Mouse (Mus musculus) MEL (cell line): ENCODE data around the gene Rnf151. TPM values are rescaled to one million over a fixed set of nuclear protein-coding genes. Genes with fewer than 3 reads are reported as not detected.

Experiments
- DNase-seq: peaks from one replicate; pipeline ENCODE4 v3.0.0; 2011; ENCODE audit warnings: low read depth, low spot score
- H3K27ac ChIP-seq: 2 replicates; pipeline ENCODE4 v1.5.1; 2012; ENCODE audit warnings: low read depth, mild to moderate bottlenecking, control low read depth, low read length, moderate library complexity; ENCODE audit not compliant: control insufficient read depth
- H3K27me3 ChIP-seq, 2 experiments: fragments of 150-350 bp in 1 of 2; sonication (generic) in 1 of 2; 2 replicates each; pipeline ENCODE4 v1.6.1; 2012; ENCODE audit warnings: low read length in 2 of 2, mild to moderate bottlenecking in 2 of 2, improper control_type of control experiment in 1 of 2, moderate library complexity in 1 of 2; ENCODE audit not compliant: insufficient read depth in 2 of 2, control insufficient read depth in 1 of 2
- H3K36me3 ChIP-seq, 2 experiments: 2 replicates each; pipeline ENCODE4 v1.6.1; 2012 to 2014; ENCODE audit warnings: low read length in 2 of 2, improper control_type of control experiment in 1 of 2, inconsistent platforms in 1 of 2, mild to moderate bottlenecking in 1 of 2; ENCODE audit not compliant: insufficient read depth in 2 of 2, control insufficient read depth in 1 of 2
- H3K4me1 ChIP-seq, 2 experiments: fragments of 150-350 bp in 1 of 2; sonication (generic) in 1 of 2; 2 replicates each; pipeline ENCODE4 v1.6.1; 2012; ENCODE audit warnings: low read length in 2 of 2, improper control_type of control experiment in 1 of 2, mild to moderate bottlenecking in 1 of 2; ENCODE audit not compliant: insufficient read depth in 2 of 2, control insufficient read depth in 1 of 2
- H3K4me3 ChIP-seq, 2 experiments: fragments of 150-350 bp in 1 of 2; sonication (generic) in 1 of 2; 2 replicates each; pipeline ENCODE4 v1.5.1; 2012; ENCODE audit warnings: low read depth in 2 of 2, low read length in 2 of 2, mild to moderate bottlenecking in 2 of 2, moderate library complexity in 2 of 2, control low read depth in 1 of 2, improper control_type of control experiment in 1 of 2; ENCODE audit not compliant: control insufficient read depth in 1 of 2, insufficient read depth in 1 of 2
- H3K79me2 ChIP-seq: 2 replicates; pipeline ENCODE4 v1.6.1; 2012; ENCODE audit warnings: mild to moderate bottlenecking, low read length, moderate library complexity; ENCODE audit not compliant: control insufficient read depth, poor library complexity, insufficient read depth
- H3K9ac ChIP-seq: 2 replicates; pipeline ENCODE4 v1.6.1; 2012; ENCODE audit warnings: low read depth, mild to moderate bottlenecking, control low read depth, low read length, moderate library complexity; ENCODE audit not compliant: control insufficient read depth, poor library complexity, severe bottlenecking
- H3K9me3 ChIP-seq: fragments of 150-350 bp; sonication (generic); replicated peaks from 2 replicates; pipeline ENCODE4 v1.6.1; 2012; ENCODE audit warnings: mild to moderate bottlenecking, low read length, improper control_type of control experiment, moderate library complexity; ENCODE audit not compliant: insufficient read depth
- BHLHE40 ChIP-seq: IDR thresholded peaks from 2 replicates; pipeline ENCODE4 v1.6.1; 2012; ENCODE audit warnings: low read depth, mild to moderate bottlenecking, inconsistent platforms, low read length, improper control_type of control experiment, borderline replicate concordance
- CHD1 ChIP-seq: IDR thresholded peaks from 2 replicates; pipeline ENCODE4 v1.6.1; 2012; ENCODE audit warnings: low read depth, mild to moderate bottlenecking, inconsistent platforms, low read length, improper control_type of control experiment
- CTCF ChIP-seq, 3 experiments: IDR thresholded peaks in 2 of 3; conservative IDR thresholded peaks in 1 of 3; 2 replicates each; pipeline ENCODE4 v1.5.1; 2011 to 2012; ENCODE audit warnings: low read length in 3 of 3, low read depth in 2 of 3, mild to moderate bottlenecking in 2 of 3, improper control_type of control experiment in 1 of 3, inconsistent platforms in 1 of 3, mixed read lengths in 1 of 3, moderate library complexity in 1 of 3; ENCODE audit not compliant: control insufficient read depth in 1 of 3, insufficient read depth in 1 of 3, poor library complexity in 1 of 3, severe bottlenecking in 1 of 3
- ELF1 ChIP-seq: IDR thresholded peaks from 2 replicates; pipeline ENCODE4 v1.6.1; 2014; ENCODE audit warnings: low read depth, mild to moderate bottlenecking, inconsistent platforms, low read length, improper control_type of control experiment, moderate library complexity
- GATA1 ChIP-seq: IDR thresholded peaks from 2 replicates; pipeline ENCODE4 v1.6.1; 2011; ENCODE audit warnings: low read depth, low read length, improper control_type of control experiment
- HCFC1 ChIP-seq: IDR thresholded peaks from 2 replicates; pipeline ENCODE4 v1.6.1; 2012; ENCODE audit warnings: low read depth, mild to moderate bottlenecking, inconsistent platforms, low read length, improper control_type of control experiment, moderate library complexity
- JUND ChIP-seq: IDR thresholded peaks from 2 replicates; pipeline ENCODE4 v1.6.1; 2011; ENCODE audit warnings: low read depth, mild to moderate bottlenecking, improper control_type of control experiment, low read length
- KAT2A ChIP-seq: conservative IDR thresholded peaks from 2 replicates; pipeline ENCODE4 v1.6.1; 2012; ENCODE audit warnings: low read depth, low read length, improper control_type of control experiment, inconsistent platforms
- MAZ ChIP-seq: IDR thresholded peaks from 2 replicates; pipeline ENCODE4 v1.6.1; 2012; ENCODE audit warnings: low read depth, mild to moderate bottlenecking, inconsistent platforms, low read length, improper control_type of control experiment
- MYC ChIP-seq: IDR thresholded peaks from 2 replicates; pipeline ENCODE4 v1.6.1; 2011; ENCODE audit warnings: low read depth, mild to moderate bottlenecking, low read length, improper control_type of control experiment, moderate library complexity
- POLR2AphosphoS2 ChIP-seq: IDR thresholded peaks from 2 replicates; pipeline ENCODE4 v1.6.1; 2011; ENCODE audit warnings: low read length, improper control_type of control experiment
- POLR2AphosphoS5 ChIP-seq: IDR thresholded peaks from 2 replicates; pipeline ENCODE4 v1.6.1; 2012; ENCODE audit warnings: low read depth, borderline replicate concordance, mild to moderate bottlenecking, inconsistent platforms, low read length, moderate library complexity, mixed read lengths
- SIN3A ChIP-seq: IDR thresholded peaks from 2 replicates; pipeline ENCODE4 v1.6.1; 2012; ENCODE audit warnings: low read length, improper control_type of control experiment, inconsistent platforms
- TBP ChIP-seq: IDR thresholded peaks from 2 replicates; pipeline ENCODE4 v1.8.0; 2011; ENCODE audit warnings: low read depth, low read length, improper control_type of control experiment
- UBTF ChIP-seq: IDR thresholded peaks from 2 replicates; pipeline ENCODE4 v1.6.1; 2012; ENCODE audit warnings: low read depth, mild to moderate bottlenecking, inconsistent platforms, low read length, improper control_type of control experiment, moderate library complexity, borderline replicate concordance; ENCODE audit not compliant: insufficient read depth
- USF1 ChIP-seq: IDR thresholded peaks from 2 replicates; pipeline ENCODE4 v1.6.1; 2014; ENCODE audit warnings: low read depth, mild to moderate bottlenecking, inconsistent platforms, low read length, improper control_type of control experiment, moderate library complexity
- USF2 ChIP-seq, 2 experiments: IDR thresholded peaks; 2 replicates each; pipeline ENCODE4 v1.6.1; 2011 to 2012; ENCODE audit warnings: improper control_type of control experiment in 2 of 2, low read length in 2 of 2, borderline replicate concordance in 1 of 2, inconsistent platforms in 1 of 2, low read depth in 1 of 2, mild to moderate bottlenecking in 1 of 2; ENCODE audit not compliant: insufficient read depth in 1 of 2
- ZC3H11A ChIP-seq: IDR thresholded peaks from 2 replicates; pipeline ENCODE4 v1.6.1; 2012; ENCODE audit warnings: low read depth, mild to moderate bottlenecking, inconsistent platforms, low read length, improper control_type of control experiment
- ZMIZ1 ChIP-seq: IDR thresholded peaks from 2 replicates; pipeline ENCODE4 v1.6.1; 2012; ENCODE audit warnings: low read depth, mild to moderate bottlenecking, inconsistent platforms, low read length, improper control_type of control experiment, moderate library complexity
- ZNF384 ChIP-seq: IDR thresholded peaks from 2 replicates; pipeline ENCODE4 v1.6.1; 2012; ENCODE audit warnings: low read depth, mild to moderate bottlenecking, inconsistent platforms, low read length, improper control_type of control experiment
- polyA plus RNA-seq, 2 experiments: library from polyadenylated mRNA; stranded (reverse) in 1 of 2; unstranded in 1 of 2; fragments of >175 nt in 1 of 2; fragments of >200 nt in 1 of 2; gene quantifications; 2 replicates each; pipeline versions ENCODE4 v1.2.1 to v1.2.4; 2012; ENCODE audit warnings: low replicate concordance in 2 of 2, low read depth in 1 of 2; ENCODE audit not compliant: insufficient read length in 2 of 2, insufficient read depth in 1 of 2, missing spikeins in 1 of 2
- total RNA-seq: library from RNA; depleted of rRNA; stranded (reverse); fragments of 300-350 nt; gene quantifications from 2 replicates; pipeline ENCODE4 v1.2.3, GENCODE M21; 2012

Gene Rnf151
- total and polyA plus RNA-seq, 3 experiments, result 0.23 to 0.40 TPM; not detected in 1

DNA sequence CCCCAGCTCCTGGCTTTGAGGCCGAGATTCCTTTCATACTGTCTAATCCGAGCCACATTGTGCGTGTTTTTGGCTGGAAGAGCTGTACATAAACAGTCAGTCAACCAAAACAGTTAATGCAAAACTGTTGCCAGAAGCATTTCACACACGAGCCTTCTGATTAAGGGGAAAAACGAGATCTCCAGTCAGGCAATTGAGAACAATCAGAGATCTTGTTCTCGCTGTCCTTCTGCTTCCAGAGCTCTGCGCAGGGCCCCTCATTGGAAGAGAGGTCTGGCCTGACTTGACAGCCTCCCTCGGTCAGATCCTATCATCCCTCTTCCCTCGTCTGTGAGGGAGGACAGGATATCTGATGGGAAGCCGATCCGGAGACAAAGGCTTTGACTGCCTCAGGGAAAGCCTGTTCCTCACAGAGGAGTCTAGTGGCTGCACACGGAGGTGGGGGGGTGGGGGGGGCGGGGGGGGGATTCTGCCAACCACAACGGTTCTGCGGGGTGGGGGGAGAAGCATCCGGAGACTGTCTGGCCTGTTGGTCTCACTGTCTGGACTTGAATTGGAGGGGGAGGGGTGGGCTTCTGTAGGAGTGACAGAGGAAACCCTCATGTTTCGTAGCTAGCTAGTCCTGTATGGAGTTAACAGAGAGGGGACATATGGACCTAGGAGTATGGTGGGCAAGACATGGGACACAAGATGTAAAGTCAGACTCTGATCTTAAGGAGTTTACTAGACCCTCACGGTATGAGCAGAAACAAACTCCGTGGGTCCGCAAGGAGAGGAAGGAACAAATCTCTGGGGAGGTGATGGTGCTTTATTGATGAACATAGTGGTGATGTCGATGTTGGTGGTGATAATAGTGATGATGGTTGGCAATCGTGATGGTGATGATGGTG lies 47.4 kb upstream of the Rnf151 start:
- H3K4me3 ChIP-seq, result no peak overlapping the region
- DNase-seq, result no peak
- no peak overlapping the region for H3K27ac ChIP-seq
- no peaks in the 10 kb centered on the region for H3K9me3 ChIP-seq
- no peak overlapping the region for H3K9ac ChIP-seq
- H3K4me1 ChIP-seq, result no peaks in the 10 kb centered on the region
- TF ChIP-seq ELF1 (no peak), CHD1 (no peak), MYC (no peak), TBP (no peak), KAT2A (no peak), BHLHE40 (no peak), ZMIZ1 (no peak), USF1 (no peak), POLR2AphosphoS5 (no peak), ZC3H11A (no peak), HCFC1 (no peak), ZNF384 (no peak), JUND (no peak), CTCF (IDR thresholded peaks at IDR 0.05 in 2 of 3, conservative IDR thresholded peaks at IDR 0.05 in 1 of 3; ENCODE audit: control insufficient read depth in 1 of 3, insufficient read depth in 1 of 3, low read depth in 2 of 3, low read length in 3 of 3, poor library complexity in 1 of 3, severe bottlenecking in 1 of 3) (no peak), UBTF (no peak), POLR2AphosphoS2 (no peak), MAZ (no peak), SIN3A (no peak), USF2 (IDR thresholded peaks at IDR 0.05; ENCODE audit: borderline replicate concordance in 1 of 2, insufficient read depth in 1 of 2, low read depth in 1 of 2, low read length in 2 of 2) (no peak), GATA1 (no peak)
- H3K36me3 ChIP-seq, result no peaks in the 10 kb centered on the region
- H3K27me3 ChIP-seq, result peaks cover 13 to 15% of the 10 kb centered on the region in 2 experiments
- H3K79me2 ChIP-seq, result no peaks in the 10 kb centered on the region
